In the genomic region with DNA sequence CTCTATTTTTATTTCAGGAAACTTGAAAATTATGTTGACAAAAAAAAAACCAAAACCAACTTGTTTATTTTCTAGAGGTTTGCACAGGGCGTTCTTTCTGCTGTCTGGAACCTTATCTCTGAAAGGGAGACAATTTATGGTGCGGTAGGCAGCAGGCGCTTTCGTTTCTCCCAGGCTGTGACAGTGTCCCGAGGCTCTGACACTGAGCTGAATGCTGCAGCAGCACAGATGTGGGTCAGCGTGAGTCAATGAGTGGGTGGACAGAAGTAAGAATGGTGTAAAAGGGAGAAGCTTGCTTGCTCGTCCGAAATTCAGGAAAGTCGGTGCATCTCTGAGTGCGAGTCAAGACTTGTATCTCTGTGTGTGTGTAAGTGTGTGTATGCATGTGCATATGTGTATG, we compare ENCODE assay signal across 20 mouse cellular contexts. TPM values are rescaled to one million over a fixed set of nuclear protein-coding genes. Genes with fewer than 3 reads are reported as not detected.
DNase-seq lines count a peak whose midpoint lies in the region; ATAC-seq lines count a peak whose summit lies in the region.
"Had no signal": no experiment of that assay in that cellular context is flagged by ENCODE, and none has a peak within 500 bp of the region (broad histone marks: within the 10 kb centered on the region; RNA-seq: fewer than 3 reads in every experiment).

No protein-coding gene starts in this region.

- H3K9ac ChIP-seq in kidney, embryonic 14.5 days (ENCODE audit: low read depth, low read length): no peak overlapping the region
- H3K9ac ChIP-seq: hindbrain, embryonic 13.5 days; limb, embryonic 12.5 days; liver, embryonic 14.5 days; midbrain, embryonic 15.5 days had no signal

- peak; percentile 12 for DNase-seq in kidney, adult 11 months
- DNase-seq in right cerebral cortex, adult 18-20 months: peak; percentile 31
- DNase-seq in right cerebral cortex, postnatal 36 days (ENCODE audit: low spot score in 2 of 2): no peak
- peak; percentile 61 for DNase-seq in brain, adult 2 months (ENCODE audit: low read depth, low spot score)
- no peak for DNase-seq in layer of hippocampus, adult 9-10 months (ENCODE audit: low spot score)
- DNase-seq in thymus, postnatal 14 days: no peak
- DNase-seq: cerebellum, adult 2 months had no signal

- H3K4me1 ChIP-seq in kidney, embryonic 14.5 days (ENCODE audit: control insufficient read depth, insufficient read depth, low read length): no peaks in the 10 kb centered on the region

- WGBS in kidney, embryonic 14.5 days: 45% methylated on average over 10 of the region's 10 CpGs

- no peak overlapping the region for H3K4me3 ChIP-seq in kidney, embryonic 14.5 days (ENCODE audit: low read length)
- H3K4me3 ChIP-seq: forebrain, embryonic 10.5 days; hindbrain, embryonic 13.5 days; limb, embryonic 12.5 days; midbrain, embryonic 15.5 days had no signal

- H3K4me2 ChIP-seq in kidney, embryonic 14.5 days (replicated peaks; ENCODE audit: low read depth, low read length): no peak overlapping the region
- H3K4me2 ChIP-seq: heart, embryonic 11.5 days; hindbrain, embryonic 13.5 days; limb, embryonic 12.5 days; midbrain, embryonic 15.5 days had no signal

- no peak for ATAC-seq in kidney, embryonic 14.5 days (ENCODE audit: low FRiP score, low TSS enrichment)
- ATAC-seq: midbrain, embryonic 15.5 days had no signal

- H3K36me3 ChIP-seq in kidney, embryonic 14.5 days (ENCODE audit: control insufficient read depth, insufficient read depth, low read length): no peaks in the 10 kb centered on the region
- H3K36me3 ChIP-seq: forebrain, embryonic 10.5 days; hindbrain, embryonic 13.5 days; limb, embryonic 12.5 days; midbrain, embryonic 15.5 days had no signal

- H3K27me3 ChIP-seq in kidney, embryonic 14.5 days (ENCODE audit: control insufficient read depth, insufficient read depth, low read length): no peaks in the 10 kb centered on the region
- H3K27me3 ChIP-seq: hindbrain, embryonic 13.5 days; limb, embryonic 12.5 days; midbrain, embryonic 15.5 days had no signal

- no peak overlapping the region for H3K27ac ChIP-seq in kidney, embryonic 14.5 days (ENCODE audit: low read depth, low read length)
- H3K27ac ChIP-seq: forebrain, embryonic 10.5 days; hindbrain, embryonic 13.5 days; limb, embryonic 12.5 days; liver, embryonic 14.5 days; midbrain, embryonic 15.5 days had no signal

- H3K9me3 ChIP-seq in kidney, embryonic 14.5 days (ENCODE audit: control insufficient read depth, low read length): no peaks in the 10 kb centered on the region
- H3K9me3 ChIP-seq: forebrain, embryonic 10.5 days; hindbrain, embryonic 13.5 days; limb, embryonic 12.5 days; midbrain, embryonic 15.5 days had no signal

RNA-seq across cellular contexts. Expression of gene 1700012B07Rik, which starts 29.2 kb away (rescaled TPM):
- polyA plus RNA-seq in kidney, embryonic 14.5 days (2014; fragmentation: Nextera tagmentation; extraction: Ambion mirVana): not detected in 2 replicates
- polyA plus RNA-seq: cerebellum, adult 2 months; cortical plate, adult 2 months; embryonic facial prominence, embryonic 14.5 days; forebrain, embryonic 10.5 days; heart, embryonic 11.5 days; hindbrain, embryonic 13.5 days; intestine, embryonic 14.5 days; limb, embryonic 12.5 days; lung, embryonic 16.5 days; midbrain, embryonic 15.5 days; spleen, adult 2 months; stomach, embryonic 16.5 days had no signal

Comparison
In these comparisons a context has a peak if more than half of its experiments do, and no peak if none do; other contexts are left out.
1. DNase-seq: peak in kidney, adult 11 months (single experiment), right cerebral cortex, adult 18-20 months (single experiment) and brain, adult 2 months (single experiment); none in right cerebral cortex, postnatal 36 days (0 of 2), layer of hippocampus, adult 9-10 months (single experiment) and thymus, postnatal 14 days (single experiment).